Mouse (Mus musculus) bone marrow macrophage, adult 2 months (primary cell): ENCODE data around the gene Bag5.

Experiments
- CTCF ChIP-seq: IDR thresholded peaks from 2 replicates; pipeline ENCODE4 v1.5.1; 2012; ENCODE audit warnings: low read depth, mild to moderate bottlenecking, low read length, moderate library complexity
- POLR2A ChIP-seq: IDR thresholded peaks from 2 replicates; pipeline ENCODE4 v1.6.1; 2012; ENCODE audit warnings: mild to moderate bottlenecking, low read depth, low read length, borderline replicate concordance

DNA sequence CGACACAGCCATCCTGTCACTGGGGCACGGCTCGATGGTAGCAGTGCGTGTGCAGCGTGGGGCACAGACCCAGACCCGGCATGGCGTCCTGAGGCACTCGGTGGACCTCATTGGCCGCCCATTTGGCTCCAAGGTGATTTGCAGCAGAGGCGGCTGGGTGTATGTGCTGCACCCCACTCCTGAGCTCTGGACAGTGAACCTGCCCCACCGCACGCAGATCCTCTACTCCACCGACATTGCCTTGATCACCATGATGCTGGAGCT, 34.5 kb downstream of the Bag5 start:
- TF ChIP-seq POLR2A: no peak
- TF ChIP-seq CTCF: no peak
